Mouse (Mus musculus) brain, embryonic 14.5 days (tissue): Measurements from ENCODE around the gene Slc22a6. TPM values are rescaled to one million over a fixed set of nuclear protein-coding genes. Genes with fewer than 3 reads are reported as not detected.

Experiments
- DNase-seq: peaks from one replicate; pipeline ENCODE4 v3.0.0-alpha.2; 2011; ENCODE audit warnings: low read depth
- CTCF ChIP-seq: fragments of 200-500 bp; IDR thresholded peaks from 2 replicates; pipeline ENCODE4 v1.5.1; 2012; ENCODE audit warnings: inconsistent platforms, mild to moderate bottlenecking, moderate library complexity, borderline replicate concordance; ENCODE audit not compliant: insufficient read depth, insufficient read length; ENCODE audit errors: extremely low read depth
- POLR2A ChIP-seq: fragments of 200-500 bp; IDR thresholded peaks from 2 replicates; pipeline ENCODE4 v1.6.1; 2012; ENCODE audit warnings: mild to moderate bottlenecking, inconsistent platforms, borderline replicate concordance; ENCODE audit not compliant: poor library complexity, insufficient read depth, insufficient read length, severe bottlenecking; ENCODE audit errors: extremely low read depth
- polyA plus RNA-seq: library from polyadenylated mRNA; depleted of rRNA; stranded (reverse); fragments of >200 nt; gene quantifications from 2 replicates; pipeline ENCODE4 v1.2.3, GENCODE M21; 2012

Slc22a6 gene
- polyA plus RNA-seq, 1 experiment: 13.2 TPM

GRCm38 (mm10) chr19:8590954-8591353 lies 26.9 kb upstream of the Slc22a6 start, which contains the start of gene Slc22a8:
TSS of gene Slc22a8 (plus strand) at chr19:8591254.
- TF ChIP-seq CTCF (no peak), POLR2A (no peak)
- no peak for DNase-seq

GRCm38 (mm10) chr19:8592155-8592554 lies 25.7 kb upstream of the Slc22a6 start:
- DNase-seq: no peak
- TF ChIP-seq POLR2A (no peak), CTCF (no peak)

GRCm38 (mm10) chr19:8592873-8593408 lies 24.9 kb upstream of the Slc22a6 start:
- no peak for DNase-seq
- TF ChIP-seq CTCF: no peak

GRCm38 (mm10) chr19:8593833-8594232 lies 24.0 kb upstream of the Slc22a6 start:
- no peak for DNase-seq
- no peak for TF ChIP-seq POLR2A
- no peak for TF ChIP-seq CTCF

- no peak for DNase-seq
- TF ChIP-seq CTCF (no peak), POLR2A (no peak)
Measured at GRCm38 (mm10) chr19:8594518-8594917, 23.3 kb upstream of the Slc22a6 start.

- no peak for DNase-seq
Measured at GRCm38 (mm10) chr19:8597269-8597668, 20.6 kb upstream of the Slc22a6 start.

GRCm38 (mm10) chr19:8599229-8599628 lies 18.6 kb upstream of the Slc22a6 start:
- no peak for DNase-seq

More at GRCm38 (mm10) chr19:8597269-8597668, 20.6 kb upstream of the Slc22a6 start:
- TF ChIP-seq POLR2A (no peak), CTCF (no peak)

GRCm38 (mm10) chr19:8601922-8602321 lies 15.9 kb upstream of the Slc22a6 start:
- TF ChIP-seq POLR2A (no peak), CTCF (no peak)
- no peak for DNase-seq

More at GRCm38 (mm10) chr19:8599229-8599628, 18.6 kb upstream of the Slc22a6 start:
- TF ChIP-seq CTCF (no peak), POLR2A (no peak)

- TF ChIP-seq CTCF (no peak), POLR2A (no peak)
- DNase-seq: no peak
Measured at GRCm38 (mm10) chr19:8602914-8603313, 14.9 kb upstream of the Slc22a6 start.

GRCm38 (mm10) chr19:8604536-8605240 lies 13.2 kb upstream of the Slc22a6 start:
- no peak for TF ChIP-seq POLR2A
- TF ChIP-seq CTCF: no peak
- DNase-seq: no peak

- no peak for DNase-seq
- no peak for TF ChIP-seq CTCF
- no peak for TF ChIP-seq POLR2A
Measured at GRCm38 (mm10) chr19:8605241-8605558, 12.6 kb upstream of the Slc22a6 start.
